Mouse (Mus musculus) kidney, embryonic 14.5 days (tissue): ENCODE data around the gene Ndufb10. TPM values are rescaled to one million over a fixed set of nuclear protein-coding genes. Genes with fewer than 3 reads are reported as not detected.

Experiments used
- ATAC-seq: fragments of 200-750 bp; cut with Nextera tagmentation; 2 replicates; pipeline ENCODE4 v1.8.0; 2017; ENCODE audit warnings: moderate number of reproducible peaks, mild to moderate bottlenecking, moderate TSS enrichment, moderate library complexity; ENCODE audit not compliant: low FRiP score, low TSS enrichment
- H3K27ac ChIP-seq: fragments of 300-500 bp; sonication (generic); 2 replicates; pipeline ENCODE4 v1.5.1; 2014; ENCODE audit warnings: low read depth, mild to moderate bottlenecking, low read length, moderate library complexity, mixed read lengths
- H3K27me3 ChIP-seq: fragments of 300-500 bp; sonication (generic); 2 replicates; pipeline ENCODE4 v1.6.1; 2014; ENCODE audit warnings: mild to moderate bottlenecking, low read length; ENCODE audit not compliant: control insufficient read depth, insufficient read depth
- H3K36me3 ChIP-seq: fragments of 300-500 bp; sonication (generic); 2 replicates; pipeline ENCODE4 v1.6.1; 2014; ENCODE audit warnings: low read length, mixed read lengths; ENCODE audit not compliant: control insufficient read depth, insufficient read depth
- H3K4me1 ChIP-seq: fragments of 300-500 bp; sonication (generic); 2 replicates; pipeline ENCODE4 v1.6.1; 2014; ENCODE audit warnings: low read length, mixed read lengths; ENCODE audit not compliant: control insufficient read depth, insufficient read depth
- H3K4me2 ChIP-seq: fragments of 300-500 bp; sonication (generic); replicated peaks from 2 replicates; pipeline ENCODE4 v1.6.1; 2014; ENCODE audit warnings: low read depth, mild to moderate bottlenecking, low read length
- H3K4me3 ChIP-seq: fragments of 300-500 bp; sonication (generic); 2 replicates; pipeline ENCODE4 v1.5.1; 2014; ENCODE audit warnings: mild to moderate bottlenecking, low read length
- H3K9ac ChIP-seq: fragments of 300-500 bp; sonication (generic); 2 replicates; pipeline ENCODE4 v1.6.1; 2014; ENCODE audit warnings: low read depth, mild to moderate bottlenecking, low read length, moderate library complexity
- H3K9me3 ChIP-seq: fragments of 300-500 bp; sonication (generic); 2 replicates; pipeline ENCODE4 v1.6.1; 2016; ENCODE audit warnings: low read length; ENCODE audit not compliant: control insufficient read depth
- WGBS: fragments of 180-500 bp; shearing (Covaris S2); extraction: QIAGEN DNeasy Blood & Tissue Kit; methylation state at CpG from one replicate; pipeline ENCODE4 v1.1.7; 2014; 5-methylcytosine and 5-hydroxymethylcytosine counted together
- polyA plus RNA-seq: library from polyadenylated mRNA; unstranded; fragments of >200 nt; fragmentation: Nextera tagmentation; extraction: Ambion mirVana; gene quantifications from 2 replicates; pipeline ENCODE4 v1.2.1, GENCODE M21; 2014

The Ndufb10 gene
- 225 and 229 TPM in 2 replicates for polyA plus RNA-seq

DNA sequence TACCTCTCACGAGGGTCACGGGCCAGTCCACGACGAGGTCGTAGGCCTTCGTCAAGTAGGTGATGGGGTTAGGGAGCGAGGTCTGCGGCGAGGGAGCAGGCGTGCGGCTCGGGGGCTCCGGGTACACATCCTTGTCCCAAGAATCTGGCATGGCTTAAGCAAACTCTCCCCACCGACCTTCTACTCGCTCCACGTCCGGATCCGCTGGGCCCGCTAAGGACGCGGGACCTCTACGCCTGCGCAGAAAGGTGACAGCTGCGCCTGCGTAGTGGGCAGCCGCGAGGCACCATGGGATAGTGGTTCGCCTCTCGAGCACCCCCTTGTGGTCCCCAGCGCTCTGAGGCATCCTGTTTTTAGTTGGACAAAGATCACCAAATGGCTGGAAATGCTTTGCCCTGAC is at the start of gene Ndufb10:
TSS of gene Ndufb10 (minus strand) at position 295 of the 400 bp plus-strand sequence.
- Histone ChIP-seq H3K27ac (peak within 1 kb of the TSS; percentile 71), H3K4me3 (peak within 1 kb of the TSS; percentile 90), H3K9me3 (no peaks in the 10 kb centered on the region), H3K27me3 (no peaks in the 10 kb centered on the region), H3K4me2 (peak within 1 kb of the TSS; percentile 78), H3K9ac (peak within 1 kb of the TSS; percentile 89), H3K36me3 (peaks cover 20% of the 10 kb centered on the region), H3K4me1 (peaks cover 8% of the 10 kb centered on the region)
- WGBS: under 1% methylated on average over 30 of the region's 30 CpGs
- ATAC-seq: peak; percentile 79

GRCm38 (mm10) chr17:24773241-24773640 is 49.0 kb upstream of the Ndufb10 start:
- H3K27ac ChIP-seq: no peak overlapping the region
- peaks cover 8% of the 10 kb centered on the region; the same call in 1 of the 2 replicates for H3K4me1 ChIP-seq
- H3K4me3 ChIP-seq: no peak overlapping the region
- no peaks in the 10 kb centered on the region; the same call in 1 of the 2 replicates for H3K27me3 ChIP-seq
- 80% methylated on average over 5 of the region's 5 CpGs for WGBS
- no peak for ATAC-seq
- H3K36me3 ChIP-seq: no peaks in the 10 kb centered on the region
- H3K9me3 ChIP-seq: no peaks in the 10 kb centered on the region
- H3K4me2 ChIP-seq: no peak overlapping the region
- no peak overlapping the region; the same call in 1 of the 2 replicates for H3K9ac ChIP-seq

GRCm38 (mm10) chr17:24769146-24769545 is 44.9 kb upstream of the Ndufb10 start:
- H3K9ac ChIP-seq: no peak overlapping the region
- peaks cover 46% of the 10 kb centered on the region for H3K4me1 ChIP-seq
- no peaks in the 10 kb centered on the region for H3K9me3 ChIP-seq
- H3K4me3 ChIP-seq: no peak overlapping the region
- WGBS: 42% methylated on average over 3 of the region's 3 CpGs
- no peaks in the 10 kb centered on the region for H3K36me3 ChIP-seq
- H3K4me2 ChIP-seq: no peak overlapping the region
- no peak overlapping the region for H3K27ac ChIP-seq
- ATAC-seq: no peak
- no peaks in the 10 kb centered on the region; the same call in 1 of the 2 replicates for H3K27me3 ChIP-seq

DNA sequence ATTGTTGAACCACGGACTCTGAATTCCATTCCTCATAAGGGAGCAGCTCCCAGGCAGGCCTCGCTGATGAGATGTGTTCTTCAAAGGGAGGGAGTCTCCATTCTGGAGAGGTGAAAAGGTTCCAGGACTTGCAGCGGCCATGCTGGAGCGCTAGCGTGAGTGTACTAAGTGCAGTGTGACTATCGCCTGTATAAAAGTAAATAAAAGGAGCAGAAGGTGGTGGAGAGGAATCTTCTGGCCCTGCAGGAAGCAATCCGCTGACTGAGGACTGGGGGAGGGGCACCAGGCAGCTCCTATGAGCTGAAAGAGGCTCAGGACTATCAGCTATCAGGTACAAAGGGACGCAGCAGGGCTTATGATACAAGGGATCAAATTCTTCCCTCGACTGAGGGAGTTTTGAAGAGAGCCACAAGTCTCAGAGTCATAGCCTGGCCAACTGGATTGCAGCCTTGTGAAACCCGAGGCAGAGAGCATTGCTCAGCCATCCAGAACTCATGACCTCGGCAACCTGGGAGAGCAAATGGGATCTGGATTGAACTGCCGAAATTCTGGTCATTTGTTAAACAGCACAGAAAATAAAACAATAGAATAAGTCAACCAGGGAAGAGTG is 42.1 kb upstream of the Ndufb10 start:
- 5% methylated on average over 12 of the region's 12 CpGs for WGBS
- peak overlapping the region; percentile 77 for H3K27ac ChIP-seq

GRCm38 (mm10) chr17:24765016-24765905 is 41.0 kb upstream of the Ndufb10 start:
- H3K27ac ChIP-seq: peak overlapping the region; percentile 77
- H3K9ac ChIP-seq: no peak overlapping the region; the same call in 1 of the 2 replicates
- WGBS: 30% methylated on average over 22 of the region's 22 CpGs

More for the DNA sequence above, 42.1 kb upstream of the Ndufb10 start:
- no peak overlapping the region for H3K4me3 ChIP-seq
- H3K4me1 ChIP-seq: peaks cover 58% of the 10 kb centered on the region
- no peaks in the 10 kb centered on the region for H3K9me3 ChIP-seq
- H3K27me3 ChIP-seq: no peaks in the 10 kb centered on the region
- H3K9ac ChIP-seq: no peak overlapping the region
- no peaks in the 10 kb centered on the region for H3K36me3 ChIP-seq
- 0 out of 2 replicates have a peak overlapping the region, but pooled peaks have one; percentile 17 for H3K4me2 ChIP-seq
- peak; percentile 80 for ATAC-seq

GRCm38 (mm10) chr17:24761121-24761520 is 36.8 kb upstream of the Ndufb10 start:
- peak overlapping the region; percentile 61; the same call in 1 of the 2 replicates for H3K27ac ChIP-seq
- H3K4me3 ChIP-seq: no peak overlapping the region
- H3K9ac ChIP-seq: no peak overlapping the region
- peaks cover 38% of the 10 kb centered on the region for H3K4me1 ChIP-seq
- no peaks in the 10 kb centered on the region for H3K36me3 ChIP-seq
- peak; percentile 25; the same call in 1 of the 2 replicates for ATAC-seq
- H3K27me3 ChIP-seq: 0 out of 2 replicates have a peak, but pooled peaks cover 2% of the 10 kb centered on the region
- H3K4me2 ChIP-seq: no peak overlapping the region
- WGBS: 29% methylated on average over 5 of the region's 5 CpGs
- no peaks in the 10 kb centered on the region for H3K9me3 ChIP-seq

More at GRCm38 (mm10) chr17:24765016-24765905, 41.0 kb upstream of the Ndufb10 start:
- Histone ChIP-seq H3K36me3 (no peaks in the 10 kb centered on the region), H3K4me2 (peak overlapping the region; percentile 15), H3K4me3 (no peak overlapping the region), H3K9me3 (no peaks in the 10 kb centered on the region), H3K27me3 (no peaks in the 10 kb centered on the region), H3K4me1 (peaks cover 58% of the 10 kb centered on the region)
- peak; percentile 44 for ATAC-seq

DNA sequence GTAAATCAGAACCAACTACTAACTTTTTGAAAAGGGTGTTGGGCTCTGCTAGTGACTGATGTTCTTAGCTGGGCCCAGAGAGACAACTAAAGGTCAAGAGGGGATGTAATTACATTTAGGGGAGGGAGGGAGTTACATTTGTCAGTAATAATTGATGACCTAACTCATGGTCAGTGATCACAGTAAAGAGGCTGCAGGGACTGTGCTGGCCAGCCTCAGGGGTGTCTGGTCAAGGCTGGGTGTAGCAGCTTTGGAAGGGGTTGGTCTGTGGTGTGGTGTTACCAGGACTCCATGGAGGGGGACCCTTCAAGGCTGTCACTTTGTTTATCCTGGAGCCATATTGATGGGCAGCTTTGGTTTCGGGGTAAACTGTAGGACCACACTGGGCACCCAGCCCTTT is 33.1 kb upstream of the Ndufb10 start:
- Histone ChIP-seq H3K4me2 (no peak overlapping the region), H3K9ac (no peak overlapping the region), H3K4me1 (peaks cover 20% of the 10 kb centered on the region), H3K27ac (no peak overlapping the region), H3K4me3 (no peak overlapping the region), H3K36me3 (no peaks in the 10 kb centered on the region), H3K9me3 (no peaks in the 10 kb centered on the region), H3K27me3 (peaks cover 16% of the 10 kb centered on the region)
- 67% methylated on average over 1 of the region's 1 CpGs for WGBS
- ATAC-seq: peak; percentile 65

GRCm38 (mm10) chr17:24752415-24753394 is 28.4 kb upstream of the Ndufb10 start, which contains the start of gene Hs3st6:
Hs3st6 (plus strand) TSS chr17:24752988.
- WGBS: under 1% methylated on average over 79 of the region's 82 CpGs
- Histone ChIP-seq H3K9ac (peak within 1 kb of the TSS; percentile 66), H3K9me3 (no peaks in the 10 kb centered on the region), H3K27me3 (peaks cover 39% of the 10 kb centered on the region), H3K4me3 (peak within 1 kb of the TSS; percentile 62), H3K27ac (no peak within 1 kb of the TSS), H3K4me1 (peaks cover 14% of the 10 kb centered on the region; the same call in 1 of the 2 replicates), H3K4me2 (peak within 1 kb of the TSS; percentile 98), H3K36me3 (no peaks in the 10 kb centered on the region)
- peak; percentile 89 for ATAC-seq
